Mouse (Mus musculus) kidney, adult 2 months (tissue): ENCODE data around the gene Pdgfa. TPM values are rescaled to one million over a fixed set of nuclear protein-coding genes. Genes with fewer than 3 reads are reported as not detected.

Source experiments
- DNase-seq: peaks from one replicate; pipeline ENCODE4 v3.0.0; 2021
- H3K27ac ChIP-seq: fragments of 200-500 bp; 2 replicates; pipeline ENCODE4 v1.5.1; 2012; ENCODE audit warnings: low read depth, low read length, control low read depth, inconsistent platforms; ENCODE audit not compliant: insufficient read depth
- H3K27me3 ChIP-seq: fragments of 200-500 bp; replicated peaks from 2 replicates; pipeline ENCODE4 v1.6.1; 2012; ENCODE audit warnings: mild to moderate bottlenecking, moderate library complexity, low read length, inconsistent platforms; ENCODE audit not compliant: control insufficient read depth, insufficient read depth
- H3K36me3 ChIP-seq: fragments of 200-500 bp; 2 replicates; pipeline ENCODE4 v1.6.1; 2012; ENCODE audit warnings: mild to moderate bottlenecking, moderate library complexity, low read length, inconsistent platforms; ENCODE audit not compliant: control insufficient read depth, insufficient read depth
- H3K4me1 ChIP-seq: fragments of 200-500 bp; 2 replicates; pipeline ENCODE4 v1.6.1; 2011; ENCODE audit warnings: low read length; ENCODE audit not compliant: control insufficient read depth, insufficient read depth
- H3K4me3 ChIP-seq: fragments of 200-500 bp; 2 replicates; pipeline ENCODE4 v1.5.1; 2011; ENCODE audit warnings: mild to moderate bottlenecking, low read depth, low read length, control low read depth; ENCODE audit not compliant: insufficient read depth
- CTCF ChIP-seq: fragments of 200-500 bp; conservative IDR thresholded peaks from 2 replicates; pipeline ENCODE4 v1.5.1; 2011; ENCODE audit warnings: low read depth, mild to moderate bottlenecking, control low read depth, low read length, moderate library complexity, mixed read lengths; ENCODE audit not compliant: insufficient read depth, insufficient read length
- POLR2A ChIP-seq: fragments of 200-500 bp; IDR thresholded peaks from one replicate; pipeline ENCODE4 v1.6.1; 2011; ENCODE audit warnings: low read depth, low read length, control low read depth
- WGBS: fragments of 180-500 bp; shearing (Covaris S2); methylation state at CpG from one replicate; pipeline ENCODE4 v1.1.7; 2018; 5-methylcytosine and 5-hydroxymethylcytosine counted together
- polyA plus RNA-seq: library from polyadenylated mRNA; depleted of rRNA; stranded (reverse); fragments of >200 nt; gene quantifications from 2 replicates; pipeline ENCODE4 v1.2.3, GENCODE M21; 2012; rRNA removed

The Pdgfa gene
- 12.0 and 14.1 TPM in 2 replicates for polyA plus RNA-seq

DNA sequence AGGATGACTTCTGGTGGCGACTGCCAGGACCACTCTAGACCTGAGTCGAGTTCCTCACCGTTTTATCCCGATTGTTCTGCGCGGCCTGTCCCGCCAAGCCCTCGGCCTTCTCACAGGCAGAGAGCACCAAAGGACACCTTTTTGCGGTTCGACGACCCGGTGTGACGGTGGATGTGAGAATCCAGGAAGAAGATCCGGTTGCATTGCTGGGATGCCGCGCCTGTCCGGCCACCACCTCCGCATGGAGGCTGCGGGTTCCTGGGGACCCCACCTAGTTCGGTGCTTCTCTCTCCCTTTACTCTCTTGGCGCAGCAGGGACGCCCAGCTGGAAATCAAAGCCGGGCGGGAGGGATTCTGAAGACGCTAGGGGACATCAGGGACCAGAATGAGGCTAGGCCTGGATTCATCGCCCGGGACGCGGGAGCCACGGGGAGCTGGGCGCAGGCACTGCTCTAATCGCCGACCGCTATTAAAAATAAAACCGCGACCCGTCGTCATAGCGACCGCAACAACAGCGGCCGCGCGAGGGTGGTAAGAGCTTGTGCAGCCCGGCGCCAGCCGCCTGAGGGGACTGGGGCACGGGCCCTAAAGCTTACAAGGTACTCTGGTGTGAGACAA, at the start of gene Pdgfa:
Gene Pdgfa, minus strand, starts transcription at position 200 of the 618 bp plus-strand sequence.
- H3K27ac ChIP-seq, result no peak within 1 kb of the TSS
- no peaks in the 10 kb centered on the region for H3K27me3 ChIP-seq
- no peaks in the 10 kb centered on the region for H3K36me3 ChIP-seq
- WGBS, result 20% methylated on average over 48 of the region's 48 CpGs
- peak; percentile 72 for DNase-seq
- peak within 1 kb of the TSS; percentile 64 for H3K4me3 ChIP-seq
- TF ChIP-seq CTCF (no peak), POLR2A (no peak)
- H3K4me1 ChIP-seq, result peaks cover 14% of the 10 kb centered on the region

DNA sequence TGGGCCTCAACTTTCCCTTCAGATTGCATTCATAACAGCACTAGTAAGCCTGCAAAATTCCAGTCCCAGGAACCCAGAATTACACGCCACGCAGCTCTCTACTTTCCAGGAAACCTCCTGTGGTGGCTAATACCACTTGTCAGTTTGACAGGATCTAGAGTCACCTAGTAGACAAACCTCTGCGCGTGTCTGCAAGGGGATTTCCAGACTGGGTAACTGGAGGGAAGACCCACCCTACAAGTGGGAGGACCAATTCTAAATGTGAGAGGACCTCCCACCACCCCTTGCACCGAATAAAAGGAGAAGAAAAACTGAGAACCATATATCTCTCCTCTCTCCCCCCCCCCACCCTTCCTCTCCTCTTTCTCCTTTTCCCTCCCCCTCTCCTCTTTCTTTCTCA, 49.5 kb upstream of the Pdgfa start:
- H3K4me1 ChIP-seq, result no peaks in the 10 kb centered on the region
- no peak for DNase-seq
- H3K27ac ChIP-seq, result no peak overlapping the region
- WGBS, result 62% methylated on average over 5 of the region's 5 CpGs
- H3K27me3 ChIP-seq, result no peaks in the 10 kb centered on the region
- TF ChIP-seq CTCF, result no peak
- no peak overlapping the region for H3K4me3 ChIP-seq
- H3K36me3 ChIP-seq, result no peaks in the 10 kb centered on the region

DNA sequence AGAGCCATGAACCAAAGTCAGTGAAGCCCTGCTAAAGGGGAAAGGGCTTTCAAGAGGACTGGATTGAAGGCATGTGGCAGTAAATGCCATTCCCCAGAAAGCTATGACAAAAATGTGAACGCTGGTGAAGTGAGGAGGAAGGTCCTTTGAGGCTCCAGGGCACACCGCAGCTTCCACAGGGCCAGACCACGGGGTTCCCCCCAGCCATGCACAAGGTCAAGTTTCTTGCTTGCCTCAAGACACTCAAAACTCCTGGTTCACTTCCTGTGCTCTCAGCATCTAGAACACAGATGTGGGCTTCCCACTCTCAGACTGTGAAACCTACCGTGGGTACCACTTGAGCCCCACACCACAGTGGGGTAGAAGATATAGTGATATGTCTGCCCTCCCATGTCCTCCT, 46.4 kb upstream of the Pdgfa start:
- WGBS, result 57% methylated on average over 4 of the region's 4 CpGs
- Histone ChIP-seq H3K27me3 (no peaks in the 10 kb centered on the region), H3K4me3 (no peak overlapping the region), H3K36me3 (no peaks in the 10 kb centered on the region), H3K4me1 (no peaks in the 10 kb centered on the region), H3K27ac (no peak overlapping the region)
- DNase-seq, result peak; percentile 21
- TF ChIP-seq CTCF (no peak), POLR2A (no peak)

DNA sequence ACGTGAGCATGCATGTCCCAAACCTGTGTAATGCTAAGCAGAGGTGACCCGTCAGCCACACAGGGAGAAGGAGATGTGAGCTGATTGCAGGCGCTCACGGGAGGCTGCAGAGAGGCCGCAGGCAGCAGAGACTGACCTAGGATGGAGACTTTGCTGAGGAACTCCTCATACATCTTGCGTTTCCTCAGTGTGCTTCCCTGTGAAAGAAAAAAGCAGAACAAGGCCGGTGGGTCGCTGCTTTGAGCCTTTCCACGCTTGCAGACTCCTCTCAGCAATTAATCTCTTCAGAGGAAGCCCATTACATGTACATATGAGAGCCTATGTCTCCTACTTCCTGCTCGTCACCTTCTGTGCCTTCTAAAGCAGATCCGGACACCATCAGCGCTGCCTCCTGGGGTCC, 45.1 kb upstream of the Pdgfa start:
- Histone ChIP-seq H3K27me3 (no peaks in the 10 kb centered on the region), H3K4me1 (no peaks in the 10 kb centered on the region), H3K36me3 (no peaks in the 10 kb centered on the region), H3K27ac (no peak overlapping the region), H3K4me3 (no peak overlapping the region)
- no peak for TF ChIP-seq POLR2A
- TF ChIP-seq CTCF, result no peak
- WGBS, result 69% methylated on average over 12 of the region's 12 CpGs
- DNase-seq, result no peak

DNA sequence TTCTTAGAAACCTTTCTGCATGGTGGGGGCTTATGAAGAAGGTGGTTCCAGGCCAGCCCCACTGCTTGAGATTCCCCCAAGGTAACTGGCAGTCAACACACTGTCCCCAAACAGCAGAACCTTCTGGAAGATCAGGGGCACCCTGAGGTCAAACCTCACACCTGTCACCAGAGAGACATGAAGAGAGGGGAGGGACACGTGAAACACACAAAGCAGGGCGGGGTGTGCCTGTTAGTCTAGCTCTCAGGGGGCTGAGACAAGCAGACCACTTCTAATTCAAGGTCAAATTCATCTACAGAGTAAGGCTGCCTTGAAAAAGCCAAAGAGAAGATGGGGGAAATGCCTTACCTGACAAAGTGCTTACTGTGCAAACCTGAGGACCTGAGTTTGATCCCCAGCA, 38.0 kb upstream of the Pdgfa start:
- Histone ChIP-seq H3K4me1 (no peaks in the 10 kb centered on the region), H3K27me3 (no peaks in the 10 kb centered on the region), H3K36me3 (no peaks in the 10 kb centered on the region), H3K4me3 (no peak overlapping the region), H3K27ac (no peak overlapping the region)
- WGBS, result 86% methylated on average over 2 of the region's 2 CpGs
- no peak for DNase-seq
- TF ChIP-seq POLR2A (no peak), CTCF (no peak)

DNA sequence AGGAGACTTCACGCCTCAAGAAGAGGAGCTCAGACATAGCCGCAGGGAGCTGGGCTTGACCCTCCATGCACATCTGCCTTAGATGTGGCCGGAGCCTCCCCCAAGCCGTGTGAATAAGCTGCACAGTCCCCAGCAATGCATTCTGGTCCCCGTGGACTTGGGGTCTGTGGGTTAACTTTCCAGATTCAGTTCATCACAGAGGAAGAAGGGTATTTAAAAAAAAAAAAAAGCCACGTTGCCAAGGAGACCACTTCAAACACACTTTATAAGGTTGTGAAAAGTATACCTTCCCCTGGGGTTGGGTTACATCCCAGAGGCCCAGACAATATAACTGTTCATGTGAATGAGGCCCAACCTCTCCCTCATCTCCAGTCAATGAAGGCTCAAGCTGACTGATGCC, 37.6 kb upstream of the Pdgfa start:
- no peak overlapping the region for H3K4me3 ChIP-seq
- TF ChIP-seq POLR2A, result no peak
- TF ChIP-seq CTCF, result no peak
- H3K27ac ChIP-seq, result no peak overlapping the region
- WGBS, result 75% methylated on average over 6 of the region's 6 CpGs
- no peaks in the 10 kb centered on the region for H3K36me3 ChIP-seq
- H3K27me3 ChIP-seq, result no peaks in the 10 kb centered on the region
- no peaks in the 10 kb centered on the region for H3K4me1 ChIP-seq
- DNase-seq, result no peak

DNA sequence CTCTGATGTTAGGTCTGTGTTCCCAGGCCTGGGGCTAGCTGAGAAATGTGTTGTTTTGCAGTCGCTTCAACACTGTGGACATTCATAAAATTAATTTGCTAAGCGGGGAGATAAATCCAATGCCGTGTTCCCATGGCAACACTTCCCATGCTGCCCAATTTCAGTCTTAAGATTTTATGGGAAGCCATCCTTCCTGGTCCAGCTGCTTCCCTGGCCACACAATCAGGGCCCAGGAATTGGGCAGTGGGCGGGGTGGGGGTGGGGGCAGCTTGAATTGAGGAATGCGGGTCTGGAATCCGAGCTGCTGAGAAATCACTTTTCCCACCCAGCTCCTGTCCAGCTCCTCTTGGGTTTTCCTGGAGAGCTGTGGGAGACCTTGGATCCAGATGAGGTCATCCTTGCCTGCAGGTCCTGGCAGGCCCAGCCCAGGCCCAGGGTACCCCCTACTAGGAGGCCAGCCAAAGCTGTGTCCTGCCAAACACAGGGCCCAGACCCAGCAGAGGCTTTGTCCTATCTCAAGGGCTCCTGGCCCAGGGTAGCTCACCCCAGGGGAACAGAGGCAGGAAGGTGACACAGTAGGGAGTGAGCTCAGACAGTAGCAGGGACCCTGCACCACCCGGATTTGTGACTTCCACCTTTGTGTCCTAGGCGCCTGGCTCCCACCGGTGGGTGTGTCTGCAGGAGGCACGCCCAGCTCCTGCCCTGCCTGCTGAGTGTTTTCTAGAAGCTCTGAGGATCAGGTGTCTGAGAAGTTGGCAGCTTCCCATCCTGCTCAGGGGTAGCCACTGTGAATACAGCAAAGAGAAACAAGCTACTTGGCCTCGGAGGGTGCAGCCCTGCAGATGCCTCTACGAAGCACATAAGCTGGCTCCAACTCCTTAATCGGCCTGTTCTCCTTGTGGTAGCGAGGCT, 36.5 kb upstream of the Pdgfa start:
- H3K4me3 ChIP-seq, result no peak overlapping the region
- TF ChIP-seq POLR2A, result no peak
- TF ChIP-seq CTCF, result no peak
- H3K4me1 ChIP-seq, result no peaks in the 10 kb centered on the region
- no peaks in the 10 kb centered on the region for H3K36me3 ChIP-seq
- H3K27me3 ChIP-seq, result no peaks in the 10 kb centered on the region
- no peak overlapping the region for H3K27ac ChIP-seq
- WGBS, result 40% methylated on average over 14 of the region's 14 CpGs
- DNase-seq, result peak; percentile 56
